Mouse (Mus musculus): Measurements from ENCODE around the gene Syt8.

GRCm38 (mm10) chr7:142455251-142455650 lies 20.6 kb downstream of the Syt8 start:
- TF ChIP-seq CTCF (IDR thresholded peaks at IDR 0.05; ENCODE audit: extremely low read depth, insufficient read depth, low read length) (no peak), POLR2A (IDR thresholded peaks at IDR 0.05; ENCODE audit: extremely low read depth, insufficient read depth, low read length) (no peak)
